Mouse (Mus musculus) cerebral cortex, adult 2 months (tissue): ENCODE data around the gene Arxes2.

ENCODE experiments used
- WGBS: fragments of 180-500 bp; shearing (Covaris S2); methylation state at CpG from one replicate; pipeline ENCODE4 v1.1.7; 2018; 5-methylcytosine and 5-hydroxymethylcytosine counted together

Gene Arxes2

GRCm38 (mm10) chrX:136032799-136033763, 39.5 kb downstream of the Arxes2 start, which contains the start of gene Arxes1:
Gene Arxes1 (plus strand): TSS chrX:136033367.
- WGBS = 26% methylated on average over 4 of the region's 49 CpGs

GRCm38 (mm10) chrX:136043726-136044125, 50.1 kb downstream of the Arxes2 start:
- WGBS = 76% methylated on average over 1 of the region's 1 CpGs
